Mouse (Mus musculus): ENCODE data around the gene Fscn3.

Fscn3 gene

DNA sequence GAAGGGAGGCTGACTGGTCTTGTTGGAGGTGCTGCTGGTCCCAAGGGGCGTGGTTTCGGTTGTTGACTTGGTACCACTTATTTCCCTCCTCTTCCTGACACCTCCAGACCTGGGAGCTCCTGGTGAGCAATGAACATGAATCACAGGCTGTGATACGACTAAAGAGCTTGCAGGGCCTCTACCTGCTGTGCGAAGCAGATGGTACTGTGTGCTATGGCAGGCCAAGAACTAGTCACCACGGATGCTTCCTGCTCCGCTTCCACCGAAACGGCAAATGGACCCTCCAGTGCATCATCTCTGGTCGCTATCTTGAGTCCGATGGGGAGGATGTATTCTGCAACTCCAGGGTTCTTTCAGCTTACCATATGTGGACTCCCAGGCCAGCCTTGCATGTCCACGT, 2.3 kb downstream of the Fscn3 start:
- DNase-seq: no peak

DNA sequence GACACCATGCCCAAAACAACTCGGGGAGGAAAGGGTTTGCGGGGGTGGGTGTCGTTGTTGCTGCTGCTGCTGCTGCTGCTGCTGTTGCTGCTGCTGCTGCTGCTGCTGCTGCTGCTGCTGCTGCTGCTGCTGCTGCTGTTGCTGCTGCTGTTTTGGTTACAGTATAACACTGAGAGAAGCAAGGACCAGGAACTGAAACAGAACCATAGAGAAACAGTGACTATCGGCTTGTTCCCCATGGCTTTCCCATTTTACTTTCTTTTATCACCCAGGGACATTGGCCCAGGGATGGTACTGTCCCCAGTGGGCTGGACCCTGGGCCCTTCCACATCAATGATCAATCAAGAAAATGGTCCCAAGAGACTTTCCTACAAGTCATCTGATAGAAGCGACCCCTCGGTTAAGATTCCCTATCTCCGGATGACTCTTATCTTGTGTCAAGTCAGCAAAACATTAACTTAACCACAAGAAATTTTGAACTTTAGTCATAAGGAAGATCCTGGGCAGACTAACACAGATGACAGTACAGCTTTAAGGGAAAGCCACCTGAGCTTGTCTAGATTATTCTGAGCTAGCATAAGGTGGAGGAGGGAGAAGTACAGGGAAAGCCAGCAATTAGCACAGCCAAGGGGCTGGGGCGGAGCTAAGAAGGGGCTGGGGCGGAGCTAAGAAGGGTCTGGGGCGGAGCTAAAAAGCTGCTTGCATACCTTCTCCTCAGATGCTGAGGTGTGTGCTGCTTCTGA, 3.4 kb downstream of the Fscn3 start:
- no peak for DNase-seq

DNA sequence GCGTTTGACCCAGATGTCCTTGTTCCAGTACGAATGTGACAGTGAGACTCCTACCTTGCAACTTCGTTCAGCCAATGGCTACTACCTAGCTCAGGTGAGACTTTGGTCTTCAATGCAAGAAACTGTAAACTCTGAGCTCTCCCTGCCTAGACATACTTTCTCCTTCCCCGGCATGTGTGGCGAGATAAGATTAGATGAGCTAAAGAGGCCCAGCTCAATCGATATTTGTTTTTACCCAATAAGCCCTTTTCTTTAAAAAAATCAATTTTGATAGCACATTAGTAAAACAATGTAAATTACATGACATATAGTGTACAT, 3.9 kb downstream of the Fscn3 start:
- no peak for DNase-seq

DNA sequence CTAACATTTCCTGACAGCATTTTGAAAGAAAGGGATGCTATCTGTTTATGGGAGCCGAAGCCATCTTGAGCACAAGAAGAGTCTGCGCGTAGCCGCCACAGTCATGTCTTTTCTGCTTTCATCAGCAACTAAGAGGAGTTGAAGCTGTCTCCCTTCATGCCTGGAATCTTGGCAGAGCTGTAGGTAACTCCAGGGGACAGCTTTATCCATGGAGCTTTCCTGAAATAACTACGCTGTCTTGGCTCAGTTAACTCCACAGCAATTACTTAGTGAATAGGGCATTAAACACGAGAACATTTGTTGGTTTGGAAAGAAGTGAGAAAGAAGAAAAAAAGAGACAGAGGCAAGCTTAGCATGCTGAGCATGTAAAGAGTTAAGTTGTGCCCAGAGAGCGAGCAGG, 20.3 kb downstream of the Fscn3 start:
- no peak for DNase-seq

DNA sequence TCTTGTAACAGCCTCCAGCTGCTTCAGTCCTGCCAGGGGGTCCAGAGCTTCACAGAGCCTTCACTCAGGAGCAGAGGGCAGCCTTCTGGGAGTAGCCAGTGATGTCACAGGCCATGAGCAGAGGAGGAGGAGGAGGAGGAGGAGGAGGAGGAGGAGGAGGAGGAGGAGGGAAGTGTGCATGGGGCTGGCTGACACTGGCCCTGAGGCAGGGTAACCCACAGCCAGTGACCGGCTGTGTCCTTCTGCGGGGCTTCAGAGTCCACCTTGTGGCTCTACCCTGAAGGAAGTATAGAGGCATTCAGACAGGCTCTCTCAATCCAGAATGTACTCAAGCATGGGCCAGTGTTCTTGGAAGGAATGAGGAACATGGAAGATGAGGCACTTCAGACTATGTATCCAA, 21.7 kb downstream of the Fscn3 start, which contains the start of gene Pax4:
Pax4 (minus strand) TSS at position 101 of the 400 bp plus-strand sequence.
- DNase-seq: no peak

DNA sequence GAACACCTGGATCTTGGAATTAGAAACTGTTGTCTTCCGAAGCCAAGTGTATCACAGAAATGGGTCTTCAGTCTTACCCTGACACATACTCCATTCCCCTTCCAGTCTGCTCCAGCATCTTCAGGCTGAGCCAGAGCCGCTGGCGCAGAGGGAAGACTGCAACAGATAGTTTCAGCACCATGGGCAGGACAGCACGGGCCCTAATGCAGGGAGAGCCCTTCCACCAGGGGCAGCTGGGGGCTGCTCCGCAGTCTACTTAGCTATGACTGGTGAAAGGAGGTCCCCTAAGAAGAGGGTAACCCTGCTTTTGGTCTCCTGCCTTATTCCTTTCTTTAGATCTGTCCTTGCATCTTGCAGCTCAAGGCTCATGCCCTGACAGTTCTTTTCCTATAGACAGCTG, 22.9 kb downstream of the Fscn3 start:
- no peak for DNase-seq

DNA sequence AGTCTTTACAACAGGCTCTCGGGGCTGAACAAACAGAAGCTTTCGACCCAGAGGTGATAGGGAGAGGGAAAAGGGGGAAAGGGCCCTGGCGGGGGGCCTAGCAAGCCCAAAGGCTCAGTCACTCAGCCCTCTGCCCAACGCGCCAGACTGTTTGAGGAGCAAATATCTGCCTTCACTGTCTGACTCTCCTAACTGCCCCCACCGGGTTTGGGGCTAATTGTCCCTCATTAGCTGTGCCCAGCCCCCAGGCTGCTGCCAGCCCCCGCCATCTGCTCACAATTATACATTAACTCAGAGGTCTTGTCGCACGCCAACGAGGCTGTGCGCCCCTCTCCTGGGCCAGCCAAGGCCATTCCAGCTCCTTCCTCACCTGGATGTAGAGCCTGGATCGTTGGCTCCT, 23.4 kb downstream of the Fscn3 start:
- DNase-seq: no peak

DNA sequence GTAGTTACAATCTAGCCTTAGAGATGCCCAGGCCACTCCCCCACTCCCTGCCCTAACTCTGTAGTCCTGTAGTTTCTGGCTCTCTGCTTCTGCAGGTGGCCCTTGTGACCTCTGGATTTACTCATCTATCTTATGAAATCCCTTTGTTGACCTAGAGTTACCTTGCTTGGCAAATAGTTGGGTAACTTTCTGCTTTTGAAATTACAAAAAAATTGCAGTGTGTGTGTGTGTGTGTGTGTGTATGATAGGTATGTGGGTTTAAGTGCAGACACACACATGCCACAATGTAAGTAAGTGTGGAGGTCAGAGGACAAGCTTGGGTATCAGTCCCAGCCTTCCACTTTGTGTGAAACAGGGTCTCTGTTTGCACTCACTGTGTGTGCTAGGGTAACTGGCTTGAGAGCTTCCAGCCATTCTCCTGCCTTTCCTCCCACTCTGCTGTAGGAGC, 31.7 kb downstream of the Fscn3 start:
- no peak for DNase-seq

DNA sequence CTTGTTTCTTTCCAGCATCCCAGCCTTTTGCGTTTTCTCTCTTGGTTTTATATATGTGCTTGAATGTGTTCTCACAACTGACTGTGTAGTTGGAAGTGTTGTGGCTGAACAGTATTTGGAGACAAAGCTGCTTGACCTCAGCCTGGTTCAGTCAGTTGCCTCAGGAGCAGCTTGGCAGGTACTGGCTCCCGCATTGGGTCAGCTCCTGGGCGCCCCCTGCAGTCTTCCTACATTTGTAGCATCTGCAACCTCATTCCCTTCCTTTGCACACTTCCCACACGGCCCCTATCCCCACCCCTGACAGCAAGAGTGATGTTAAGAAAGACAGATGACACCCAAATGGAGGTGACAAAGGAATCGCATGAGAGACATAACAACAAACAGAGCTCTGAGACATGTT, 32.9 kb downstream of the Fscn3 start:
- peak; percentile 62 to 82 for DNase-seq

DNA sequence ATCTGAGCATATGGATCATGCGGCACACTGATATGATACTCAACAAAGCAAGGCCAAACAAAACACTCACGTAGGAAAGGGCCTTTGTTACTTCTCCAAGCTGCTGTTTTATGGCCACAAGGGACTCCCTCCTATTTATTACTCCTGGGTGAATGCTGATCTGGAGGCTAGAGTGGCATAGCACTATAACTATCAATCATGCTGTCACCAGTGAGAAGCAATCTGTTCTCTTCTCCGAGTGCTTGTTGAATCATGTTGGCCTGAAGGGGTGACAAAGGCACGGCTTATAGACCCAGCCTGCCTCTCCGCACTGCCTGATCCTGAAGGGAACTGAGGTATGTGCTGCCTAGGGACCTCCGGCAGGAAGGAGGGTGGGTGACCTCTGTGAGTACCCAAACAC, 37.0 kb downstream of the Fscn3 start:
- no peak for DNase-seq

DNA sequence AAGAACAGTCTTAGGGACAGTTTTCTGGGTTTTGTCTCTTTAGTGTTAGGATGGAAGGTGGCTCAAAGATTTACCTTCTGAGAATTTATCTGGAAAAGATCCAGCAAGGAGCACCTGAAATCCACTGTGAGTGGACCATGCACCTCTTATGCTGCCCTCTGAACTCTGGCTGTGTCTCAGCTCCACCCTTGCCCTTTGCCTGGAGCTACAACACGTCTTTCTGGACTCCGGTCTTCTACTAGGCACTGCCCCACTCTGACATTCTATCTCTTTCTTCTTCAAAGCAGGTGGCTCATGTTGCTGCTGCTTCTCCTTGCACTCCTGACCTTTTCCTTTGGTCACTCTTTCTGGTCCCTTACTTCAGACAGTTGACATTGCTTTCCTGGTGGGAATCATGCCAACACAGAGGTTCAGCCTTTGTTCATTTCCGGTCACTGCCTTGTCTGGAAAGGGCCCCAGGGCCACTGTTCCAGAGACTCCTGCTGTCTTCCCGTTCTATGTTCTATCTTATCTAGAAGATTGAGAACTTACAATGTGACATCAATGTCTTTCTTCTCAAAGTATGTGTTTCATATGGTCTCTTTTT, 42.5 kb downstream of the Fscn3 start:
- DNase-seq: peak; percentile 16 to 34

DNA sequence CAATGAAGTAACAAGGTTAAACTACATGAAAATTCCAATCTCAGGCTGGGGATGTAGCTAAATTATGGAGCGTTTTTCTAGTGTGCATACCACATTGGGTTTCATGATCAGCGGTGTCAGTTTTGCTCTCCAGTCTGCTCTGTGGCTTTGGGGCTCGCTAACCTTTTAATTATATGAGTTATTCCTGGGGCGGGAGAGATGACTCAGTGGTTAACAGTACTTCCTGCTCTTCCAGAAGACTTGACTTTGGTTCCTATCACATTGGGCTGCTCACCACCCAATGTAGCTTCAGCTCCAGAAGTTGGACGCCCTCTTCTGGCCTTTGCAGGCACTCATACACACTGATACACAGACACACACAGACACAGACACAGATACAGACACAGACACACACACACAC, 43.0 kb downstream of the Fscn3 start:
- DNase-seq: no peak

DNA sequence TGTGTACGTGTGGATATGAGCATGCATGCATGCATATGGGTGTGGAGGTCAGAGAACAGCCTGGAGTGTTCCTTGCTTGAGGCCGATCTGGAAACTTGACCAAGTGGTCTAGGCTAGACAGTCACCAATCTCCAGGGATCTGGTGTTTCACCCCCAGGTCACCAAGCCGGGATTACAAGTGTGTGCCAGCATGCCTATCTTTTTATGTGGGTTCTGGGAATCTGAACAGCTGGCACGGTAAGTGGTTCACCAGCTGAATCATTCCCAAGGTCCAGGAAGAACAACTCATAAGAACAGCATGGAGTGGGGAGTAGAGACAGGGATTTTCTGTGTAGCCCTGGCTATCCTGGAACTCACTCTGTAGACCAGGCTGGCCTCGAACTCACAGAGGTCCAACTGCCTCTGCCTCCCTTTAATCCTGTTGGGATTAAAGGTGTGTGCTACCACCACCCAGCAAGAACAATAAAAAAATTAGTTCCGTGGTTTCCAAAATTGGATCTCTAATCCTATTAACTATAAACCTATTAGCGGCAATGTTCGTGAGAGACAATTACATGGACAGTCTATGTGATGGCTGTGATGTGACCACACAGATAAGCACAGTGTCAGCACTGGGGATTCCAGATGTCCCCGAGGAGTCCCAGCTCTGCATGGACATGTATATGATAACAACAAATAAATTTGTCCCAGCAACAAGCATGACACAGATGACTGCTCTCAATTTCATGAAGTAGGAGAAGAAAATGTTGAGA, 43.9 kb downstream of the Fscn3 start:
- no peak for DNase-seq

DNA sequence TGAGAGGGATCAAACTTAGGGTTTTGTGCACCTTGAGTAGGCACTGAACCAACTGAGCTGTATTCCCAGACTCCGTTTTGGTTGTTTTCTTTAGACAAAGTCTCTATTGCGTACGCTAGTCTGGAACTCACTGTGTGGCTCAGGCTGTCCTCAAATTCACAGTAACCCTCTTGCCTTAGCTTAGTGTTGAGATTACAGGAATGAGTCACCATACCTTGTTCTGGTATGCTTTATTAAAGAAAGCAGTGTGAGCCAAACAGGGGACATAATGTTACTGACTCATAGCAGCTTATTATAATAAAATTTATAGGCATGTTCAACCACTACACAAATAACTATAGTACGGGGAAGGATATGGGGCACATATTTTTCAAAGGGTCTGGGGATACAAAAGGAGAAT, 46.6 kb downstream of the Fscn3 start:
- DNase-seq: no peak

DNA sequence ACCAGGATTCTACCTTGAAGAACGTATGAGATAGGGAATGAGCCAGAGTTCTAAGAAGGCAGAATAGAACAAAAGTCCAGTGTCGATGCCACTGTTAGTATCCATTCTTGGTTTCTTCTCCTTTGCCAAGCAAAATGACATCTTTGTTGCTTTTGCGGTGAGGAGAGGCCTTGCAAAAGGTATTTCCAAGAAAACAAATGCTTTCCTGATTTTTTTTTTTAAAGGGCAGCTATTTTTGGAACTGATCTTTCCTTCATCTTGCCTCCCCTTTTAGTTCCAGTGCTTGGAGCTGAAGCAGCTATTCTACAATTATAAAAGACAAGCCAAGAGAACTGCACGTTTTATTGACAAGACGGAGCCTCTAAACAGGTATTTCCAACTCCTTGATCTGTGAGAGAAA, 47.2 kb downstream of the Fscn3 start, which contains the start of gene Snd1:
Snd1 (plus strand) TSS at position 301 of the 400 bp plus-strand sequence.
- DNase-seq: no peak

DNA sequence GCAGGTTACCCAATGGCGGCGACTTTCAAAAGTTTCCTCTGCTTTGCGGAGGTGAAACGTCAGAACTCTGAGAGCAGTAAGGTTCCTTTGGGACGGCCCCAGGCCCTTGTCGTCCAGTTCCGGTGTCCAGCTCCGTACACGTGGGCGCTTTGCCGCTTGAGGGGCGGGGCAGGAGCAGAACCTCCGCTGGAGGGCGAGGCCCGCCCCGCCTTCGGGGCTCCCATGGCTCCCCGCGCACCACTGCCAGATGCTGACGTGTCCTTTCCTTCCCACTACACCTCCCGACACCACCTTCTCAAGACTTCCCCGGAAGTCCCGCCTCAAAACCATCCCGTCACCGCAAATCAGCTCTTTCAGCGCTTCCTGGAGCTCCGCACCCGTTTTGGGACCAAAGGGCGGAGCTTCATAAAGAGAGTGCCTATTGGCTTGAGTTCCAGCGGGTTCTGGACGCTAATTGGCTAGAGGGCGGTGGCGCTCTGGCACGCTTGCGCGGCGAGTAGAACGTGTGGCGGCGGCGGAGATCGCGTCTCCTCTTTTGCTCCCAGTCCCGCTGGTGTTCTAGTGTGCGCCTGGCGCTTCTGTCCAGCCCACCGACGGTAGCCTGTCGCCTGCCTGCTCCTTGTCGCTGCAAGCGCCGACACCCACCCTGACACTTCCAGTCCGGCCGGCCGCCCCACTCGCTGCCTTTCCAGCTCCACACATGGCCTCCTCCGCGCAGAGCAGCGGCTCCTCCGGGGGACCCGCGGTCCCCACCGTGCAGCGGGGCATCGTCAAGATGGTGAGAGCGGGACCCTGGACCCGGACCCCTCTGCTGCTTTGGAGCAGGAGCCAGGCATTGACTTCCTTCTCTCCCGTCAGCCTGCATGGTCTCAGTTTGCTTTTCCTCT, 52.5 kb downstream of the Fscn3 start:
- peak; percentile 99 to 100 for DNase-seq

DNA sequence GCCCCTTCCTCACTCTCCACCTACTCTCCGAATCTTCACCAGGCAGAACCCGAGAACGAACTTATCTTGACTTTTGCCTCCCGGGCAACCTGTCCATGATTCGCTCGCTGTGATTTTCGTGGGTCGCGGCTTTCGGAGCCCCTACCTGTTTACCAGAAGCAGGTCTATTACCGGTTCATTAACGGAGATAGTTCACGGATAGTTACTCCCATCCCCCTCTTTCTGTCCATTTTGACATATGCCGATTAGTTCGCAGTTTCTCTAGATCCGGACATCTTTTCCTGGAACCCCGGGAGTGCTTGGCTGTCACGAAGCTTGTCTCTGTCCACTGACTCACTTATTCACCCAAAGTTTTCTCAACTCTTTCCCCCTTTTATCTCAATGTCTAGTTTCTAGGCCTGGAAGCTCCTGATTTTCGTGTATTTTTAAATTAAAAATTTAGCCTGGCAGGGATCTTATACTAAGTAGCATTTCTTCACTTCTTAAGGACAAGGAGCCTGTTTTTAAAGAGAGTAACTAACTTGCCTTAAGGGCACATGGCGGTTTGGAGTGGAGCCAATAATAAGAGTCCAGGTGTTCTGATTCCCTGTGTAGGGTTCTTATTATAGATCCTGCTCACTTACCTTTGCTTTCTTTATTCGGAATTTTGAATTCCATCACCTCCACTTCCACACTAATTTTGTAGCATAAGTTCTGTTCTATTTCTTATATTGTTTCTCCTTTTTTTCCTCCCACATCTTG, 53.3 kb downstream of the Fscn3 start:
- peak in 1 of 2 experiments; percentile 31 for DNase-seq

DNA sequence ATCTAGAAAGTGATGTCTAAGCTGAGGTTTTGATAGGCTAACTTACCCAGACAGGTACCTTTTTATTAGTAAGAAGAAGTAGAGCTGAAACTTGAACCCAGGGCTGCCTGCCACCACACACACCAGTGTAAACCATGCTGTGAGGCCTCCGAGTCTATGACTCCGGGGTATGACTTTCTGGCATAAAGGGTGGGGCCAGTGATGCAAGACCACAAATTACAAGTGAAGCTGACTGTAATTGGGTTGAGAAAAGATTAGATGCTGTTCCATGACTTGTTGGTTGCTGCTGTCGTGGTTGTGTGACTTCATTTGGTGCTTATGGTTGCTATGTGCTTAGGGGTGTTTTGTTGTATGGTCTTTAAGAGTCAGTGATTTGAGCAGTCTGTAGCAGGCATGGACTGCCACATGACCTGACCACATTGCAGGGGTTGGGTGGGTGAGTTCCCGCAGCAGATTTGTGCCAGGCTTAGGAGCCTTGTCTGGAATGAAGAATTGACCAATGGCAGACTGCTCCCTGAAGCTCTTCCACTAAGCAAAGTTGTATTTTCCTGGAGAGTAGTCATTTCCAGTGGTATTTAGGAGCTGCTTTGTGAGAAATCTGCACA, 55.2 kb downstream of the Fscn3 start:
- DNase-seq: no peak

DNA sequence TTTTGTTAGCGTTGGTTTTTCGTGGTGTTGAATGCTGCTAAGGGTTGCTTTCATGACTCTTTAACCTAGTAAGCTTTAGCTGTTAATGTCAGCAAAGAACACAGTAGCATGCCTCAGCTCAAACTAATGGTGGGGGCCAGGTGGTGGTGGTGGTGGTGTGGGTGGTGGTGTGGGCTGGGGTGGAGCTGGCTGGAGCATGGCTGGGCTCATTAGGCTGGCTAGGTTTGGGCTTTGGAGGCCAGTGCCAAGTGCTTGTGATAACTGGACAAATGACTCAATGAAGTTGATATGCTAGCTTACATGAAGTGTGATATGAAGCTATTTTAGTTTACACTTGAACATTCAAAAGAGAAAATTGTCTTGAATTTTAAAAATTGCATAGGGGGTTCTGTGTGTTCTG, 58.4 kb downstream of the Fscn3 start:
- DNase-seq: no peak

DNA sequence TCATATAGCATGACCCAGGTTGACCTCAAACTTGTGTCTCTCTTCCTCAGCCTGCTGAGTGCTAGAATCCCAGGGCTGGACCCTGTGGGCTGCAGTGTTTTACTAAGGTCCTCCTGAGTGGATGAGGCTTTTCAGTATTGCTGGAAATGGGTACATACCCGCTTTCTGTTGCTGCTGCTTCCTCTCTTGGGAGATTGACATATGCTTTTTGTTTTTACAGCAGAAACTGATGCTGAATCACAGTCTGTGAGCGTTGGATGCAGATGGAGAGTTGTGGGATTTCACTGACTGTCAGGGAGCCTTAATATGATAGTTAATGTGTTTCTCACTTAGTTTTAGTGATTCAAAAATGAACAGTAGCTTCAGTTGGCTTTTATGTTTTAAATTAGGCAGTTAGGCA, 58.9 kb downstream of the Fscn3 start:
- no peak for DNase-seq

DNA sequence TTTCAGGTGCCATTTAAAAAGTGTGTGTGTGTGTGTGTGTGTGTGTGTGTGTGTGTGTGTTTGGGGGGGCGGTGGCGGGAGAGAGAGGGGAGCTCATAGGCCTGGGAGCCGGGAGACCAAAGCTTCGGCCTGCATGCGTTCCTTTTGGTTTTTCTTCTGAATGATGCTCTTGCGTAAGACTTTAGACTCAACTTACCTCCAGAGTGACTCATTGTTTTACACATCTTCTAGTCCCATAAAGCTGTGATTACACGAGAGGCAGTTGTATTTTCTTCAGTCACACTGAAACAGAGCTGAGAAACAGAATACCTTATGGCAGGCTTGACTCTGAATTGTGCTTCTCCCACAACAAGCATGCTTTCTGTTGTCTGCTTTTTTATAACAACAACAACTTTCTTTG, 59.3 kb downstream of the Fscn3 start:
- no peak for DNase-seq
